Mouse (Mus musculus) cerebellum, postnatal 25 days (tissue): ENCODE measurements at regions not wholly inside any gene's neighbourhood (a gene's known extent, or its start where the extent isn't known, plus 50 kb on each side); places are given as distances from the start of the nearest gene placed in this dataset.
"Not testable (repeated sequence)": the region's sequence is repeated elsewhere in the genome, so short reads cannot be mapped to it uniquely, and the experiment has no call there.

Experiments used
- DNase-seq, 2 experiments: peaks; one replicate each; pipeline ENCODE4 v3.0.0; 2021; ENCODE audit warnings: mixed read lengths in 2 of 2

DNA sequence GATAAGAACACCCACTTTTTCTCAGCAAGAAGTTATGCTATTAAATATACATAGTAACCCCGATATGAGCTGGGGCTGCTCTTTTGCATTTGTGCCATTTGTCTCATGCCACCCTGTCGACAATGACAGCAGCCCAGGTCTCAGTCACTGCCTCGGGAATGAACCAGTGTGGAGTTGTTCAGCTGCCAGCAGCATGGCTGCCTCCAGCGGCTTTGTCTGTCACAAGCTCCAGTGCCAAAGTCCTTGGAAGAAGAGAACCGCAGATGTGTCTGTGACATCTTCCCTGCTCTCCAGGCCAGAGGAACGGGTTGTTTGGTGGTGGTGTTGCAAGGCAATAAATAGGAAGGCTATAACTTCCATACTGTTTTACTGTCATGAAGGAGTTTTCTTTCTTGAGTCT lies 130.7 kb downstream of the Cep170 start:
- peak; percentile 29 to 49 for DNase-seq

DNA sequence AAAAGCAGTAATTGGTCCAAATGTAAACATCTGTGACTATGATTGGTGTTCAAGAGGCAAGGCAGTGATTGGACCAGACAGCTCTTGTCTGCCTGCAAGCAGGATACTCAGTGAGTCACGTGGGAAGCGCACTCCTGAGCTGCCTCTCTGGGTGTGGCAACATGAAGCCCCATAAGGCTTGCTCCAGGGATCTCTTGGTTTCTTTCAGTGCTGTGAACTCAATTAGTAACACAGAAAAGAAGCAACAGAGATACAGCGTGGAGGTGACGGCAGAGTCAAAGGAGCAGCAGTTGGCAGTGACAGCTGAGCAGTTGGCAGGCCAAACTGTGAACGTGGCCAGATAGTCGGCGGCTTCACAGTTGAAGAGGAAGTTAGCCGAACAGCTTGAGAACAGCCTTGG lies 131.9 kb downstream of the Cep170 start:
- DNase-seq: peak; percentile 83

DNA sequence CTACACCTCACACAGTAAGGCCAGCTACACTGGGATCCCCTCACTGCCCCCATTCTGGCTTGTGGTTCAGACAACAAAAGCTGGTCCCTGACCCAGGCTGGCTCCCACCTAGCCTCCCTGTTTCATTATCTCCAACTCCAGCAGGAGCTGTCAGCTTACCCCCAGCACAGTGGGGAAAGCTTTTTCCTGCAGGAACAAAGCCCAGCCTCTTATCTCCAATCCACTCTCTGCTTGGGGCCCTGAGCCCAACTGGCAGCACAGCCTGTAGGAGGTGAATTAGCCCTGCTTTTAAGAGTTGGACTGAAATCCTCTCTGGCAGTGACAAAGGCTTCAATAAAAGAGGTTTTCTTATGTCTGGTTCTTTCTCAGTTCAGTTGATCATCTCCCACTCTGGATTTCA lies 138.7 kb downstream of the Cep170 start:
- no peak for DNase-seq

DNA sequence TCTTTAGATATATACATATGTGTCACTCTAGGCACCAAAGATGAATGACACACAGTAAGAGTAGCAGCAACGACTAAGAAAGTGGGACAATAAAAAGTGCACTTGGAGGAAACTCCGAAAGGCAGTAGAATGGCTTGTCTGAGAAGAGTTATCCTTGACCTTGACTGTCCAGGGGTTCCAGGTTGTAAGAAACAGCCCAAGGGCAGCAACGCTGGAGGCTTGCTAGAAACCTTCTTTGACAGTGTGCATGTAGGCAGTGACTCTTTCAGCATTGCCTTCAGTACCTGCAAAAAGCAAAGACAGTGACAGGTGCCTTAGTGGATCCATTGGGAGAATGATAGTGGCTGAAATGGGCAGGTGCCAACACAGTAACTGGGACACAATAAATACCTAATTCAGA lies 142.8 kb downstream of the Cep170 start:
- no peak for DNase-seq

DNA sequence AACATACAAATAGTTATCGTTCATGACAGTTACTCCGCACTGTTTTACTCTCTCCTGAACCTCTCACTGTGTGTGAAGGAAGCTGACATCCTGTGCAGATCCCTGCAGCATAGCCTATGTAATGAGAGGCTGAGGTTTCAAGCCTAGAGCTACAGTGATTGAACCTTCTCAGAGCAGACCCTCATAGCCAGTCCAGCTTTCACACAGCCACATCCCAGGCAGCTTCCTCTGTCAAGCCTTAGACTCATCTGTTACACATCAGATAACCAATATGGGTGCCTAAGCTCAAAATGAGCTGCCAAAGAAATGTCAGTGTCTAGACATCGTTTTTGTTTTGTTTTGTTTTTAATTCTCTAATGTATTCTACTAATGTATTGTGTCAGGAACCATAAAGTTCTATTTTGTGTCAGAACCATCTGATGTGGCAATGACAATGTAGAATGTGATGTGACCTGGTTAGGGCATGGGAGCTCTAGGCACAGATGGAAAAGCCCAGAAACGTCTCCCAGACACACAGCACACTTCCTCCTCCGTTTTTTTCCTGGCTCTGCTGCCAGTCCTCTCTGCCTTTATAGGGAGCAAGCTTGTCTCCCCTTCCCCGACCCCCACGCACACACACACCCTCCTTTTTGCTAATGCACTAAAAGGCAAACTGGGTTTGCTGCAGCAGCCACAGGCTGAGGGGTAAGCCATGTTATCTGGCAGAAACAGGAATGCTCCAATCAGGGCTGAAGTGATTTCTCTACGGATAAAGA lies 146.1 kb downstream of the Cep170 start:
- no peak for DNase-seq

DNA sequence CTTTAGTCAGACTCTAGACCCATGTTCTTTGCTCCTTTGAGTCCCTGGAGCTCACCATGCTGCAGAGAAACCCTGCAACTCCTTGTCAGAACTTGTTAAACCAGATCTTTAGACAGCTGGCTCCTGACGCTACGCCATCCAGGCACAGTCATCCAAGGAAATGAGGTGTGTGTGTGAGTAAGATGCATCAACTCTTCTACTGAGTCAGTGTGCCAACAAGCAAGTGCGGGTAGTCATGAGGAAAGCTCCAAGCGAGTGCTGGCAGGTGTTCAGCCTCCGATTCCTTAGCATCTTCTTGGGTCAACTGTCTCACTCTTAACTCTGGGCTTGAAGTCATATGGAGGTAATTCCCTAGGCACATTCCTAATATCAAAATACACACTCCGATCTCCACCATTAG lies 153.6 kb downstream of the Cep170 start:
- no peak for DNase-seq

DNA sequence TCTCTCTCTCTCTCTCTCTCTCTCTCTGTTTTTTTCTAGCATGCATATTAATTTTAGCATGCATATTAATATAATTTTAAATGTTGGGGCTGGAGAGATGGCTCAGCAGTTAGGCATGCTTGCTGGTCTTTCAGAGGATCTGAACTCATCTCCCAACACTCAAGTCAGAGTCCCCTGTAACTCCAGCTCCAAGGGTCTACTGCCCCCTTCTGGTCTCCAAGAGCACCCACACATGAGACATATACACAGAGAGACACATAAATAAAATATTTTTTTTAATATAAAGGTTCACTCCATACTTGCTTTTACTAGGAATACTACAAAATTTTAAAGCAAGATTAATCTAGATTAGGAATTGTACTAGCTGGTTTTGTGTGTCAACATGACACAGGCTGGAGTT lies 155.2 kb downstream of the Cep170 start:
- no peak for DNase-seq

DNA sequence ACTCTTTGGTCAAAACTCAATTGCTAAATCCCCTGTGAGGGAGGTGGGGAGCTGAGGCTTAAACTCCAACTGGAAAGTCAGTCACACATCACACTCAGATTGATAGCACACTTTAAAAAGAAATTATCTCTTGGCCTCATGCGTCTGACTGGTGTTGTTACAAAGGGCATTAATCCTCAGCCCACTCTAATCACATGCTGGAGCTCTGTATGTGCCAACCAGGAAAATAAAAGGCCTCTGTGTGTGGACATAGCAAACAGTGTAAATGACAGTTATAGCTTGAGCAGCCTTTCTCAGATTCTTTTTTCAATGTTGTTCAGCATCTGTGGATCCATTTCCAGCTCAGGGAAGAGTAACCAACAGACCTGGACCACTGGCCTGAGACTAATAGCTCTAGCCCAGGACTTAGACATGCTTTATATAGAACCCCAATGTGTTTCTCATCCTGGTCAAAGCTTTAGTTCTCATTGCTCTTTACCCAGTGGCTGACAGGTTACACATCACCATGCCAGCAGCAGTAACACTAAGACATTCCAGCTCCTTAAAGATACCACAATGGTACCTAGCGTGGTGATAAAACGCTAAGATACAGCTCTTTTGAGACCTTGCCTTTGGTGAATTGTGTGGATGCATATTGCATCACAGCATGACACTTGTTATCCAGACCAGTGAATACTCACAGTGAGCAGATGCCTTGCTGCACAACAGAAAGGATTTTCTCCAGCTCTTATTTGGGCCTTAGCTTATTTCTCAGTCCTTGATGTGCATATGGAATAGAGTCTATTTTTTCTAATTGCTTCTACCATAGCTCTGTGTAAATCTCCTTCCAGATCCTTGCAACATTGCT lies 158.2 kb downstream of the Cep170 start:
- DNase-seq: peak; percentile 26 to 49

DNA sequence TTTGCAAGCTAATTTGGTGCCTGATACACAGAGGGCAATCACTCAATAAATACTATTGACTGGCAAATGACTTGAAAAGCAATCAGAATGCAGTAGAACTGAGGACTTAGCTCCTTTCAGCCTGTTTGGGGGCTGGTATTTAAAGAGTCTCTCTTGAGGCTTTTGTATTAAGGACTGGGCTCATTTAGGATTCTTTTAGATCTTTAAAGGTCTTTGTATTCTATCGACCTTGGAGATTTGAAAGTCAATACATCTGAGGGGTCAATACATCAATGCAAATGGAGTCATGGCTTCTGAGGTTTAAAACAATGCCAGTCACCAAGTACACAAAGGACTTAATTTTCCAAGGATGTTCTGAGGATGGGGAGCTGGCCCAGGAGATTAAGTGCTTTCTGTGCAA lies 169.6 kb downstream of the Cep170 start:
- DNase-seq: no peak

DNA sequence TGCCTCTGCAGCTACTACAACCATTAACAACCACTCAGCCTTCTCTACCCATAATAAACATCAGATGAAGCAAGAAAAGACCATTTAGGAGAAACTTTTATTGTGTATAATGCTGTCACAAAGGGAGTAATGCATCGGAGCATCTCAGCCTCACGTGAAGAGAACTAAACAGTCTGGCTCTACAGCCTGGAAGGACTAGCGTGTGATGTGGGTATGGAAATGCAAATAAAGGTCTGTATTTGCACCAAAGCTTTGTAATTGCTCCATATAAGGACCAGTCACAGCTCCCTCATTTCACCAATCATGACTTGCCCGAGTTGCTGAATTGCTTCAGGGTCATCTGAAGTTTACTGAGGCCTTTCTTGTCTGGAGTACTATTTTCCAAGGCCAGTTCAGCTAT lies 190.7 kb downstream of the Cep170 start:
- no peak for DNase-seq

DNA sequence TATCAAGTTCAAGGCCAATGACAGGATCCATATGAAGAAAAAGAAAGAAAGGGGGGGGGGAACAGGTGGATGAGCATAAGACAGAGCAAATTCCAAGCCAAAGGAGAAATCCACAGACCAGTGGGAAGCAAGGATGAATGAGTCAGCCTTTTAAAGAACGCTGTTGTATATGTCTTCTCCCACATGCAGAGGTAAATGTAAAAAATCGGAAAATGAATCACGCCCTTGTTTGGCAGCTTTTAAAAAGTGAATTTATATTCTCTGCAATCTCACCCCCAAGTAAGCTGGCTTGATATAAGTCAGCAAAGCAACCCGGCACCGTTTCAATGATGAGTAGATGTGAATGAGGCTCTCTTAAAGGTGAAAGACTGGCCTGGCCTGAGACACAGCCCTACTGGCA lies 191.7 kb downstream of the Cep170 start:
- no peak for DNase-seq

DNA sequence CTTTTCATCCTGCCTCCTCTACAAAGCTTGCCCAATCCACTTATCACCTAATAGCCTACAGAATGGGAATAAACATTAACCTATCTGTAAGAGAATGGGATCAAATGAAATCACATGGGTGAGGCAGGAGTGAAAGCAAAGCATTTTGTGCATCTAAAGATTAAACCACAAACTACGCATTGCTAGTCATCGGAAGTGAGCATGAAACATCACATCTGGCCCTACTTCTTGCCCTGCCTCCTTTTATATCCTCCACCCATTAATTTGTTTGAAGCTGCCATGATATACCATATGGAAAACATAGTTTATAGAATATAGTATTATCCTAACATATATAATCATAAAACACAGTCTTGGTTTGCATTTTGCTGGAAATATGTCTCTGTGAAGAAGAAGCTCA lies 192.6 kb downstream of the Cep170 start:
- DNase-seq: no peak

DNA sequence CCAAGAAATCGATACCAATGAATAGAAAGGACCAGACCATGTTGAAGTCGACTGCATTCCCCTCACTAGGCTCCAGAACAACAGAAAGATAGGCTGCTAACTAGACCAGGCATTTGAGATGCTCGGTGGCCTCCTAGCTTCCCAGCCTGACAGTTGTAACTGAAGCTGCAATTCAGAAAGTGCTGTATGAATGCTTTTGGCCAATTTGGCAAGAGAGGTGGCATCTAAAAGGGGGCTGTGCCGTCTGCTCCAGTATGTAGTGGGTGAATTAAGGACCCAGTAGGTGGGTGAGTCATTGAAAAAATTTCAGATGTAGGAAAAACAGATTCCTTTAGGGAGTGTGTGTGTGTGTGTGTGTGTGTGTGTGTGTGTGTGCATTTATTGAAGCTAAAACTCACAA lies 195.0 kb downstream of the Cep170 start:
- DNase-seq: no peak

DNA sequence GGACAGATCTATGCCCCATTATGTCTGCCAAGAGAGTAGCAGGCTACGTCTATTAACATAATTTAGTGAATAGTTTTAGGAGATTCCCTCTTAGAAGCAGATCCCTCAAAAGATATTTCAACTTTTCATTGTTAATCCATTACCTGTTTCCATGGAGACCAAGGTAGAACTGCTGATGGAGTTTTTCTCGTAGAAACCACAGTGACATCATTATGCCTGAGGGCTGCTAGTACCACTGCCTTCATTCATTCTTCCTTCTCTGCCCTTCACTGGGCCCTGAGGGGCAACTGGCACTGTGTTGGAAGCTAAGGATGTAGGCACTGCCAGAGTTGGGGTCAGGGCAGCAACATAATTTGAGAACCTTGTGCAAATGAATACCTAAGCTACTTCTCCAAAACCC lies 198.2 kb downstream of the Cep170 start:
- no peak for DNase-seq

DNA sequence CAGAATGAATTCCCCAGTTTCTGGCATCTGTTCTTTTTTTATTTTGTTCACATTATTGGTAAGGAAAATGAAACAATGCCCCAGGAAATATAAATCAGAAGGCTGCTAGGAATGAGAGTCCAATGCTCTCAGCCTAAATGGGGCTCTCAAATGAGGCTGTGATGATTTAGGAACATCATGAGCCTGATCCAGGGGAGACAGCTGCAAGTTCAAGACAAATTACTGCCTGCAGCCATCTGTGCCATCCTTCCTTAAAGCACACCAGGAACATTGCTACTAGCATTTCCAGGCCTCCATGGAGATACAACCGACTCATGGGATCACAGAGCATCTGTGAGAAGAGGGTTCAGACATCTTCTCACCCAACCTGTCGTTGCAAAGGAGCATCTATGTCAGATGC lies 219.6 kb downstream of the Cep170 start:
- DNase-seq: no peak

DNA sequence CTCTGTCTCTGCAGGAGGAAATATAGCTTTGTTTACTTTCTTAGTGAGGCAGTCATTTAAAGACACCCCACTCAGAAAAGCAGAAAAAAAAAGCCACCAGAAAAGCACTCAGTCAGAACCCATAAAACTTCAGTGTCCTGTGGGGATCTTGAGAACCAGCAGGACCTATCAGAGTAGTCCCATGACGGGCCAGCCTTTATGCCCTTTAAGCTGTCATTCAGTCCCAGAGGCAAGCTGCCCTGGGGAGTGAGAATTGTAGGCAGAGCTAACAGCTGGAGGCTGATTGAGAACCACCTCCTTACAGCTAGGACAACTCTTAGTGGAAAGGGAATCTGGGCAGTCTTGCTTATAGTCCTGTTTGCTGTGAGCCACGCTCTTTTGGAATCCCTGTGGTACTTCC lies 225.7 kb downstream of the Cep170 start:
- DNase-seq: no peak

DNA sequence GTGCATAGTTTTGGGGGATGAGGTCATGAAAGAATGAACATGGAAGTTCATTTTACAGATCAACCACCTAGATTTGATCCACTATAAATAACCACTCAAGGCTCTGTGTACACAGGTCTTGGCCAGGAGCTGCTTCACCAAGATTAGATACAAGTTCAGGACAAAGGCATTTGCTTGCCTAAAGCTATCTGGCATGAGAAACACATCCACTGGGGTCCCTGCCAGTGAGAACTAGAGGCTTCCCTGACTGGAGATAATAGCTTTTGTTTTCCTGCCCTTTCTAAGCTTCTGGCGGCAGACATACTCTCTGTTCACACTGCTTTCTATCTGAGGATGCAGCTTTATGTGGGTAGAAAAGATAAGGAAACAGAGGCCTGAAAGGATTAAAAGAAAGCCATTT lies 240.2 kb downstream of the Cep170 start:
- no peak for DNase-seq

DNA sequence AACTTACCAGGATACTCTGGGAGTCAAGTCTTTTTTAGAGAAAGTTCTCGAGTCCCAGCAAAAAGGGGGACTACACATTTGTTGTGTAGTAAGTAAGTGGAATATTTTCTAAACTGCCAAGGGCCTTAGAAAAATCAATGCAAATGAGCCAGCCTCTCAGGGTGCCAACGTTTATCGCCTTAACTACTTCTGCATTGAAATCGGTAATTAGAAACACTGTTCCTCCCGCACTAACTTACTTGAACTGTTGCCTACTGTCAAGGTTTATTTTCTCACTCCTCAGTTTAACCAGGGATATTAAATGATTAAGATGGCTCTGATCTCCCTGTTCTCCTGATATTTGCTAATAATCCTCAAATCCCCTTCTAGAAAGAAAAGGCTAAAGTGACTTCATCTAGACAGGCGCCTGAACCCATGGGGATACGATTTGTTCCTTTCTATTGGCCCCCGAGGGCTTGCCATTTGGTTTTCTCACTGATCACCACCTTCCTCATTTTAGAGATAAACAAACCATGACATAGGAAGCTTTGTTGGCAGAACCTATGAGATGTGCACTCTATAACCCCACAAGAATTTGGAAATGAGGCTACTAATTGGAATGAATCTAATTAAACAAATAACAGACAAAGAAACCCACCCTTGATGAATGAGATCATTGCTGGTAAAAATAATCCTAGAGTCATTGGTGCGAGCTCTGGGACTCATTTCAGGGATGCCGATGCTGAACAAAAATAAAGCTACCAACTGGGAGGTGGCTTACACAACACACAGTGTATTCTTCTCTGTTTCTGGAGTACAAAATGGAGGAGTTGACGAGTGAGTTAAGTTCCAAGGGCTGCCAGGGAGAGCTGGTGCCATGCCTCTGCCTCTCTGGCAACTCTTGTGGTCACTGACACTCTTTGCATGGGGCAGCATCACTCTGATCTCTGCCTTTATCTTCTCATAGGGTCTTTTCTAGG lies 255.1 kb downstream of the Cep170 start:
- DNase-seq: no peak

DNA sequence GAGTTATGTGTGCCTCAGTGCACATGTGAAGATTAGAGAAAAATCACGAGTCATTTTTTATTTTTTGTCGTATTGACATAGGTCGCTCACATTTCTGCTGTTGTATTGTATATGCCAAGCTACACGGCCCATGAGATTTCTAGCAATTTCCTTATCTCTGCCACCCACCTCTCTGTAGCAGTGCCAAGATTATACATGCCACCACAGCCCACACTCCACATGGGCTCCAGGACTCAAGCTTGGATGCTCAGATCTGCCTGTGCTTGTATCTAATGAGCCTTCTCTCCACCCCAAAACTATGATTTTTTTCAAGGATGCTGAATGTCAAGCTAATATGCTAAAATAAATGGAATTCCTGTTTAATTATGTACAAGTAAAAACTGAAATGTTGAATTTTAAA lies 259.3 kb upstream of the Pld5 start:
- DNase-seq: no peak

DNA sequence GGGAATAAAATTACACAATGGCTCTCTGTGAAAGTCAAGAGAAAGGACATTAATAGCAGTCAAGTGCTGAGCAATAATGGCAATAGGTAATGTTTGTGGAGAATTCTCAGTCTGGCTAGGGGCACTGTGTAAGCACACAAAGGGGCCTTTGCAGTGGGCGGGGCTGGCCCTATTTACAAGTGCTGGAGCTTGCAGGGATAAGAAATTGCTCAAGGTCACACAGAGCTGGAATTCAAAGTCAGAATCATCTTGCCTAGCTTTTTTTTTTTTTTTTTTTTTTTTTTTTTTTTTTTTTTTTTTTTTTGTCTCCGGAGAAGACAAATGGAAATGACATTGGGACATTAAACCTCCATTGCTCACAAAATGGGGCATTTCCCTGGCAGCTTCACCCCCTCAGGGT lies 253.9 kb upstream of the Pld5 start:
- DNase-seq: no peak

DNA sequence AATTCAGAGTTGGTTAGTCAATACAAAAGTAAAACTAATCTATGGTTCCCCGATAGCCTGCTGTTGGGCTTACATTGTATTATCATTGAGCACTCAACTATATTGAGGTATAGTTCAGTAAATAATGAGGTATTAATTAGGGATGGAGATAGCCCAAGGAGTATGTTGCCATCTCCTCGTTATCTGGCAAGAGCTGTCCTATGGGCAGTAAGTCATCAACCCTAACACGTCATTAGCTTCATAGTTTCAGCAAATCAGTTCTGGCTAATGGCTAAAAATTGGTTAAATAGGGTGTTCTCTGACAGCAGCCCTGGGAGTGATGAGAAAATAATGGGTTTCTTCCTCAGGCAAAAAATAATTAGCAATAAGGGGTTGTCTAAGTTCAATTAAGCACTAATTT lies 236.4 kb upstream of the Pld5 start:
- DNase-seq: no peak

DNA sequence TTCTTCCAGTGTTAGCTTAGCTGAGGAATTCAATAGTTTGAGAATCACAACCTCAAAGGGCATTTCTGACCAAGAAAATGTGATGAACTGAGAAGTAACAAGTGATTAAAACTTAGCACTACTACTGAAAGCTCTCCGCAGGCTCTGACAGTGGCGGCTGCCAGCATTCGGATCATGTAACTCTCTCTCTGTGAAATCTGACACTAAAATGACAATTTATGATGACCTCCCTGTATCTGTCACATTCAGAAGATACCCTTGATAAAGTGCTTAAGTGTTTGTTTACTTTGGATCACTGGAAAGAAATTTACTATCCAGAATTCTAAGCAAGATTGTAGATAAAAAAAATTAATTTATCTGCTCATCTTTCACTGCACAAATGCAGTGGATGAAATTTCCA lies 230.3 kb upstream of the Pld5 start:
- DNase-seq: no peak

DNA sequence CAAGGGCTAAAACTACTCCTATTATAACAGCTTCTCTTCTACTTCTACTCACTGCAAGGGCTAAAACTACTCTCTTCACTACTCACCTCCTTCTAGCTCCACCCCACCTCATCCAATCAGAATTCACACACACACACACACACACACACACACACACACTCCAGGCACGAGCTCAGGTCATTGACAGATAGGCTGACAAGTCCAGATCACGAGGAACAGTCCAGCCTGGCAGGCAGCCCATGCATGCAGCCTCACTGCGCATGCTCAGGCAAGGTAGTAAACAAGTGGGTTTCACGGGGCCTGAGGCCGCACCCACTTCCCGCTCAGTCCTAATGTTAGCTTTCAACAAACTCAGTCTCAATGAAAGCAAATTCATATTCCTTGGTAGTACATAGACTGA lies 229.6 kb upstream of the Pld5 start:
- not testable (repeated sequence) for DNase-seq
